Mouse (Mus musculus) thymus, adult 2 months (tissue): Measurements from ENCODE around the gene Fyb.

Source experiments
- CTCF ChIP-seq: fragments of 200-500 bp; IDR thresholded peaks from 2 replicates; pipeline ENCODE4 v1.5.1; 2012; ENCODE audit warnings: mild to moderate bottlenecking, control low read depth, low read length, moderate library complexity, borderline replicate concordance; ENCODE audit not compliant: control insufficient read depth, poor library complexity, insufficient read depth; ENCODE audit errors: extremely low read depth
- POLR2A ChIP-seq: fragments of 200-500 bp; IDR thresholded peaks from 2 replicates; pipeline ENCODE4 v1.6.1; 2012; ENCODE audit warnings: mild to moderate bottlenecking, low read length, control low read depth, moderate library complexity; ENCODE audit not compliant: control insufficient read depth, poor library complexity, insufficient read depth; ENCODE audit errors: extremely low read depth

DNA sequence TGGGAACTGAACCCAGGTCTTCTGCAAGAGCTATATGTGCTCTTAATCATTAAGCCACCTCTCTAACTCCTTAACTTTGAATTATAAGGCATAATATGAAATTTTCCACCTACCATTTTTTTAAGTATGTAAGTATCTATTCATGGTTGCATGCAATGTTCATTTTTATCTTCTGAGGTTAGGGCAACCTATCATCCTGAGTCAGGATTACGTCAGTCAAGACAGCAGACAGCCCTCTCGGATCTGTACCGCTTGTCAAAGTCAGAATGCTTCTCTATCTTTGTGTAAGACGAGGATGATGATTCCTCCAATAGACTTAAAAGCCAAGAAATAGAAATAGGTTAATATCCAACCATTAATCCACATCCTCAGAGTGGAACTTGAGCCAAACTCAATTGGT is 33.6 kb downstream of the Fyb start:
- TF ChIP-seq POLR2A = no peak
- TF ChIP-seq CTCF = no peak
